Mouse (Mus musculus) layer of hippocampus, adult 2 months (tissue): Measurements from ENCODE around the gene Cmc2. TPM values are rescaled to one million over a fixed set of nuclear protein-coding genes. Genes with fewer than 3 reads are reported as not detected.

Experiments used
- DNase-seq, 2 experiments: peaks; one replicate each; pipeline ENCODE4 v3.0.0; 2022; ENCODE audit warnings: low spot score in 2 of 2
- H3K27ac ChIP-seq: fragments of 200-600 bp; 2 replicates; pipeline ENCODE4 v1.8.1; 2022
- H3K4me3 ChIP-seq: fragments of 200-600 bp; 2 replicates; pipeline ENCODE4 v1.8.1; 2022; ENCODE audit warnings: mild to moderate bottlenecking
- CTCF ChIP-seq: fragments of 200-600 bp; conservative IDR thresholded peaks from 2 replicates; pipeline ENCODE4 v1.8.1; 2022; ENCODE audit warnings: antibody characterized with exemption, mild to moderate bottlenecking, moderate library complexity
- total RNA-seq, 2 experiments: library from RNA; stranded (reverse); gene quantifications; 2 replicates each; pipeline ENCODE4 v1.2.3; 2021

Cmc2 gene
- total RNA-seq, 2 experiments from 2014 or later: 11.9 to 13.5 TPM

- Histone ChIP-seq H3K4me3 (no peak overlapping the region), H3K27ac (no peak overlapping the region)
- no peak for DNase-seq
- TF ChIP-seq CTCF: no peak
These were observed 57.2 kb downstream of the Cmc2 start for GRCm38 (mm10) chr8:116864022-116864387.

- no peak overlapping the region; the same call in 1 of the 2 replicates for H3K27ac ChIP-seq
- peak; percentile 52 to 61 for DNase-seq
- peak overlapping the region; percentile 33 for H3K4me3 ChIP-seq
- no peak for TF ChIP-seq CTCF
These were observed 57.8 kb downstream of the Cmc2 start for GRCm38 (mm10) chr8:116863357-116864021.

- TF ChIP-seq CTCF: no peak
- no peak overlapping the region for H3K27ac ChIP-seq
- no peak overlapping the region for H3K4me3 ChIP-seq
- no peak for DNase-seq
These were observed 59.1 kb downstream of the Cmc2 start for GRCm38 (mm10) chr8:116862191-116862590.

GRCm38 (mm10) chr8:116852042-116852441 lies 69.2 kb downstream of the Cmc2 start:
- DNase-seq: no peak
- Histone ChIP-seq H3K4me3 (no peak overlapping the region), H3K27ac (no peak overlapping the region)
- TF ChIP-seq CTCF: no peak

GRCm38 (mm10) chr8:116848042-116848441 lies 73.2 kb downstream of the Cmc2 start:
- Histone ChIP-seq H3K4me3 (no peak overlapping the region), H3K27ac (no peak overlapping the region)
- TF ChIP-seq CTCF: no peak
- DNase-seq: no peak

- H3K4me3 ChIP-seq: no peak overlapping the region
- TF ChIP-seq CTCF: no peak
- DNase-seq: no peak
- no peak overlapping the region for H3K27ac ChIP-seq
These were observed 78.6 kb downstream of the Cmc2 start for GRCm38 (mm10) chr8:116842678-116843077.

Other genes starting within 250 kb of the Cmc2 start
- gene Cdyl2, start 188.5 kb downstream of the Cmc2 start, total RNA-seq: 1 to 10 TPM; 8.8 TPM
- gene Cenpn, start 275 bp upstream of the Cmc2 start, total RNA-seq: 1 to 10 TPM; 1.5 to 1.7 TPM
- gene Atmin, start 21.9 kb upstream of the Cmc2 start, total RNA-seq: 10 to 100 TPM; 41.6 to 42.2 TPM
- 1 to 10 TPM; 6.9 to 7.5 TPM for gene 1700030J22Rik, start 57.5 kb upstream of the Cmc2 start, total RNA-seq
- gene Gcsh, start 72.1 kb upstream of the Cmc2 start, total RNA-seq: 10 to 100 TPM; 39.9 to 42.9 TPM
- under 1 TPM in 1 of 2 experiments, not detected in 1; 0.10 TPM for gene Pkd1l2, start 161.0 kb upstream of the Cmc2 start, total RNA-seq
- gene Bco1, start 174.4 kb upstream of the Cmc2 start, total RNA-seq: not detected
- 10 to 100 TPM; 16.6 to 17.6 TPM for gene Gan, start 236.7 kb upstream of the Cmc2 start, total RNA-seq